Mouse (Mus musculus) embryonic fibroblast, embryonic 13.5 days (primary cell): ENCODE measurements at regions not wholly inside any gene's neighbourhood (a gene's known extent, or its start where the extent isn't known, plus 50 kb on each side); places are given as distances from the start of the nearest gene placed in this dataset.
"Not testable (repeated sequence)": the region's sequence is repeated elsewhere in the genome, so short reads cannot be mapped to it uniquely, and the experiment has no call there.

Experiments
- H3K27ac ChIP-seq: 2 replicates; pipeline ENCODE4 v1.5.1; 2012; ENCODE audit warnings: low read length, control low read depth, inconsistent platforms; ENCODE audit not compliant: insufficient read depth
- H3K4me1 ChIP-seq: 2 replicates; pipeline ENCODE4 v1.6.1; 2011; ENCODE audit warnings: low read length; ENCODE audit not compliant: control insufficient read depth, insufficient read depth
- H3K4me3 ChIP-seq: 2 replicates; pipeline ENCODE4 v1.5.1; 2011; ENCODE audit warnings: mild to moderate bottlenecking, control low read depth, low read length; ENCODE audit not compliant: insufficient read depth
- CTCF ChIP-seq: IDR thresholded peaks from 2 replicates; pipeline ENCODE4 v1.5.1; 2011; ENCODE audit warnings: mild to moderate bottlenecking, control low read depth, low read length, moderate library complexity, borderline replicate concordance; ENCODE audit not compliant: insufficient read depth
- POLR2A ChIP-seq: IDR thresholded peaks from 2 replicates; pipeline ENCODE4 v1.6.1; 2011; ENCODE audit warnings: low read depth, mild to moderate bottlenecking, control low read depth, low read length, moderate library complexity

GRCm38 (mm10) chr15:5991351-5992065, 308.1 kb upstream of the Dab2 start:
- H3K4me1 ChIP-seq: no peaks in the 10 kb centered on the region
- no peak overlapping the region for H3K4me3 ChIP-seq
- TF ChIP-seq CTCF (no peak), POLR2A (no peak)
- H3K27ac ChIP-seq: no peak overlapping the region

- not testable (repeated sequence) for H3K4me1 ChIP-seq, H3K27ac ChIP-seq, H3K4me3 ChIP-seq
Observed at GRCm38 (mm10) chr15:5992146-5992545, 307.4 kb upstream of the Dab2 start.

- H3K4me1 ChIP-seq: no peaks in the 10 kb centered on the region
- TF ChIP-seq CTCF: no peak
- no peak for TF ChIP-seq POLR2A
- H3K27ac ChIP-seq: no peak overlapping the region
- H3K4me3 ChIP-seq: no peak overlapping the region
Observed at GRCm38 (mm10) chr15:6000816-6001215, 298.8 kb upstream of the Dab2 start.

- TF ChIP-seq POLR2A (no peak), CTCF (no peak)
- Histone ChIP-seq H3K4me1 (no peaks in the 10 kb centered on the region), H3K4me3 (no peak overlapping the region), H3K27ac (no peak overlapping the region)
Observed at GRCm38 (mm10) chr15:6001394-6001793, 298.2 kb upstream of the Dab2 start.

- Histone ChIP-seq H3K4me3 (no peak overlapping the region), H3K27ac (no peak overlapping the region), H3K4me1 (no peaks in the 10 kb centered on the region)
- TF ChIP-seq CTCF: no peak
- TF ChIP-seq POLR2A: no peak
Observed at GRCm38 (mm10) chr15:6014982-6015381, 284.6 kb upstream of the Dab2 start.

- Histone ChIP-seq H3K27ac (no peak overlapping the region), H3K4me3 (no peak overlapping the region), H3K4me1 (no peaks in the 10 kb centered on the region)
- no peak for TF ChIP-seq CTCF
- no peak for TF ChIP-seq POLR2A
Observed at GRCm38 (mm10) chr15:6016637-6017049, 282.9 kb upstream of the Dab2 start.

GRCm38 (mm10) chr15:6025543-6025942, 274.0 kb upstream of the Dab2 start:
- TF ChIP-seq CTCF (no peak), POLR2A (no peak)

GRCm38 (mm10) chr15:6029214-6029613, 270.4 kb upstream of the Dab2 start:
- no peak overlapping the region for H3K4me3 ChIP-seq

More at GRCm38 (mm10) chr15:6025543-6025942, 274.0 kb upstream of the Dab2 start:
- no peak overlapping the region for H3K27ac ChIP-seq
- no peak overlapping the region for H3K4me3 ChIP-seq
- no peaks in the 10 kb centered on the region for H3K4me1 ChIP-seq

GRCm38 (mm10) chr15:6030396-6030795, 269.2 kb upstream of the Dab2 start:
- TF ChIP-seq POLR2A (no peak), CTCF (no peak)
- no peak overlapping the region for H3K4me3 ChIP-seq
- H3K27ac ChIP-seq: no peak overlapping the region
- no peaks in the 10 kb centered on the region; the same call in 1 of the 2 replicates for H3K4me1 ChIP-seq

More at GRCm38 (mm10) chr15:6029214-6029613, 270.4 kb upstream of the Dab2 start:
- Histone ChIP-seq H3K27ac (no peak overlapping the region), H3K4me1 (no peaks in the 10 kb centered on the region; the same call in 1 of the 2 replicates)
- no peak for TF ChIP-seq POLR2A
- TF ChIP-seq CTCF: no peak

GRCm38 (mm10) chr15:6034156-6034555, 265.4 kb upstream of the Dab2 start:
- TF ChIP-seq POLR2A (no peak), CTCF (no peak)
- Histone ChIP-seq H3K4me1 (no peaks in the 10 kb centered on the region; the same call in 1 of the 2 replicates), H3K27ac (no peak overlapping the region)

More at GRCm38 (mm10) chr15:6034156-6034555, 265.4 kb upstream of the Dab2 start:
- no peak overlapping the region for H3K4me3 ChIP-seq
